Mouse (Mus musculus): Measurements from ENCODE around the gene Fto. TPM values are rescaled to one million over a fixed set of nuclear protein-coding genes. Genes with fewer than 3 reads are reported as not detected.
A peak's percentile ranks its signal among the peaks of the same experiment; 100 is the strongest.

Fto gene
- polyA plus RNA-seq, 1 experiment from 2014 or later: 28.6 TPM

DNA sequence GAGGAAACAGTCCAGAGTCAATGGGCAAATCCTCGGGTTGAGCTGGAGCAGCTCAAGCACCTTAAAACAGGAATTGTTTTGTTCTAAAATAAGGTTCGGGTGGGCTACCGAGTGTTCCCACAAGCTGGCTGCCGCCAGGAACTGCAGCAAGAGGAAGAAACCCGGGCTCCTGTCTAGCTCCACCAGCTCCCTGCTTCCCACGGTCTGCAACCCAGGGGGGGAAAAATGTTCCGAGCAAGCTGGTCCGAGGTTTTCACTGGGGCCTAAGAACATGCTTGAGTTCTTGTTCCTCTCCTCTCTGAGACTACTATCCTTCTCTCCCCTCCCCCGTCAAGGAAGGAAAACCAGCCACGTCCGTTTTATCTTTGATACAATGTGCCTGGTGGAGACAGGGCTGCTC lies 256.5 kb downstream of the Fto start:
- H3K4me2 ChIP-seq: peak overlapping the region; percentile 12; the same call in 1 of the 2 replicates
- peaks cover 28% of the 10 kb centered on the region for H3K4me1 ChIP-seq
- no peaks in the 10 kb centered on the region for H3K9me3 ChIP-seq (replicated peaks)
- no peaks in the 10 kb centered on the region for H3K27me3 ChIP-seq (replicated peaks)
- H3K9ac ChIP-seq: no peak overlapping the region
- H3K4me3 ChIP-seq: no peak overlapping the region
- ATAC-seq: no peak
- no peak overlapping the region for H3K27ac ChIP-seq
- H3K36me3 ChIP-seq: no peaks in the 10 kb centered on the region
- 23% methylated on average over 11 of the region's 11 CpGs for WGBS (ENCODE audit: insufficient replicate concordance)

DNA sequence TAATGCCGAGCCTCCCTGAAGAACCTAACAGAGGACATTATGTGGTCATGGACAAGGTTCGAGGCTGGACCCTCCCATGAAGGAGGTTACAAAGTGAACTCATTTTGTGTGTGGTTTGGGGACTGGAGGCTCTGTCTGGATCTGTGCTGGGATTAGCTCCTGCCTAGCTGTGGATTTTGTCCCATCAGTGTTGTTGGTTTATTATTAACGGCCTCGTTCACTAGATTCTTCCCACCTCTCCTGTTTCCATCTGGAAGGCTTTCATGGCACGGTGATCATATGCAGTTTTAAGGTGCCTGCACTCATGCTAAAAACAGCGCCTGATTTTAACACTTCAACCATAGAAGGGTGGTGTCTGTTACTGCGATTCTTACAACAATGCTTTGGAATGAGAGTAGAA lies 257.5 kb downstream of the Fto start:
- Histone ChIP-seq H3K27ac (no peak overlapping the region), H3K36me3 (no peaks in the 10 kb centered on the region), H3K9me3 (replicated peaks) (no peaks in the 10 kb centered on the region), H3K4me1 (peaks cover 20% of the 10 kb centered on the region; the same call in 1 of the 2 replicates), H3K27me3 (replicated peaks) (no peaks in the 10 kb centered on the region), H3K9ac (no peak overlapping the region), H3K4me2 (no peak overlapping the region), H3K4me3 (no peak overlapping the region)
- no peak for ATAC-seq
- 73% methylated on average over 7 of the region's 7 CpGs for WGBS (ENCODE audit: insufficient replicate concordance)

DNA sequence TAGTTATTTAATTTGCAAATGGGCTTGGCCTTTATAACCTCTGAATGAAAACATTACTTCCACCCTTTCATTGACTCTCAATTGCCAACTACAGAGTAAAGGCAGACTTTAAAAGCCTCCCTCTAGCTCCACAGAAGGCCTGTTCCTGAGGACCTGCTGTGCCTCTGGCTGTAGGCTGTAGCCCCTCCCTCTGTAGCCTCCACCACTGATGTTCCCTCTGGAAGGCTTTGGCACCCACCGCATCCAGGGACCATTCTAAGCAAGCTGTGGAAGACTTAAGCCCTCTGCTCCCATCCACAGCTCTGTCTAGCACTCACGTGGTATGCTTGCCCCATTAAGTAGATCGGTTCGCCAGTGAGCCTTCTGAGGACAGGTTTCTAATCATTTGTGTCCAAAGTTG lies 258.7 kb downstream of the Fto start:
- Histone ChIP-seq H3K9me3 (replicated peaks) (no peaks in the 10 kb centered on the region), H3K9ac (no peak overlapping the region), H3K27ac (no peak overlapping the region), H3K36me3 (no peaks in the 10 kb centered on the region), H3K4me3 (no peak overlapping the region), H3K27me3 (replicated peaks) (no peaks in the 10 kb centered on the region), H3K4me2 (no peak overlapping the region), H3K4me1 (peaks cover 14% of the 10 kb centered on the region; the same call in 1 of the 2 replicates)
- WGBS (ENCODE audit: insufficient replicate concordance): 67% methylated on average over 4 of the region's 4 CpGs
- no peak for ATAC-seq

DNA sequence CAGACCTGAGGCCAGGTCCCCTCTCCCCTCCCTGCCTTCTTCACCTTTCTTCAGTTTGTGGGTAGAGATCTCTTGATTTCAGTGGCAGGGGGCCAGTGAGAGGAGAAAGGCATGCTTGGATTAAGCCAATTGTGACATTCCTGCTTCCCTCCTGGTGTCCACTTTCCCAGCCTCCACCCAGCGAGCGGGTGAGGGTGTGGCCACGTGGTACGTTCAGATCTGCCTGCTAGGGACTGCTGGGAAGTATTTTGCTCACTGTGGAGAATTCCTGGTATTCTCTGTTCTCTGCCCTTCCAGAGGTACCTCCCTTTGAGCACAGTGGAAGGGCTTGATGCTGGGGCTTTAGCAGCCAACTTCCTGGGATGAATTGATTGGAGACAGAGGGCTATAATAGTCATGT lies 259.3 kb downstream of the Fto start:
- Histone ChIP-seq H3K9ac (no peak overlapping the region), H3K4me2 (no peak overlapping the region), H3K27ac (no peak overlapping the region), H3K4me1 (peaks cover 14% of the 10 kb centered on the region; the same call in 1 of the 2 replicates), H3K27me3 (replicated peaks) (no peaks in the 10 kb centered on the region), H3K4me3 (no peak overlapping the region), H3K9me3 (replicated peaks) (no peaks in the 10 kb centered on the region), H3K36me3 (no peaks in the 10 kb centered on the region)
- 57% methylated on average over 4 of the region's 4 CpGs for WGBS (ENCODE audit: insufficient replicate concordance)
- ATAC-seq: no peak

DNA sequence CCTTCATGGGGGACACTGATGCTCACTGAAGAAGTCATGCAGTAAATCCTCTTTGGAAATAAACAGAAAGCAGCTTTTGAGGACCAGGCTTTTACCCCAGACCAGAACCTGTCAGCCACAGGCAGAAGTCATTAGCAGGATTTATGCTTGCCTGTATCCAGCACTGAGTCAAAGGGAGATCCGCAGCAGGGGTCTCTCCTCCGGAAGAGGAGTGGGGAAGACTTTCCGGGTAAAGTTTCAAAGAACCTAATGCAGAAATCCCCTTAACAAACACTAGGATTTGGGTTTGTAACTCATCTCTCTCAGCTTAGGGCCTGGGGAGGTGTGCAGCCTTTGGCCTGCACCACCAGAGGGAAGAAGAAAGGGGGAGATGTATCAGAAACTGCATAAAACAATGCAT lies 262.3 kb downstream of the Fto start:
- 68% methylated on average over 3 of the region's 3 CpGs for WGBS (ENCODE audit: insufficient replicate concordance)

DNA sequence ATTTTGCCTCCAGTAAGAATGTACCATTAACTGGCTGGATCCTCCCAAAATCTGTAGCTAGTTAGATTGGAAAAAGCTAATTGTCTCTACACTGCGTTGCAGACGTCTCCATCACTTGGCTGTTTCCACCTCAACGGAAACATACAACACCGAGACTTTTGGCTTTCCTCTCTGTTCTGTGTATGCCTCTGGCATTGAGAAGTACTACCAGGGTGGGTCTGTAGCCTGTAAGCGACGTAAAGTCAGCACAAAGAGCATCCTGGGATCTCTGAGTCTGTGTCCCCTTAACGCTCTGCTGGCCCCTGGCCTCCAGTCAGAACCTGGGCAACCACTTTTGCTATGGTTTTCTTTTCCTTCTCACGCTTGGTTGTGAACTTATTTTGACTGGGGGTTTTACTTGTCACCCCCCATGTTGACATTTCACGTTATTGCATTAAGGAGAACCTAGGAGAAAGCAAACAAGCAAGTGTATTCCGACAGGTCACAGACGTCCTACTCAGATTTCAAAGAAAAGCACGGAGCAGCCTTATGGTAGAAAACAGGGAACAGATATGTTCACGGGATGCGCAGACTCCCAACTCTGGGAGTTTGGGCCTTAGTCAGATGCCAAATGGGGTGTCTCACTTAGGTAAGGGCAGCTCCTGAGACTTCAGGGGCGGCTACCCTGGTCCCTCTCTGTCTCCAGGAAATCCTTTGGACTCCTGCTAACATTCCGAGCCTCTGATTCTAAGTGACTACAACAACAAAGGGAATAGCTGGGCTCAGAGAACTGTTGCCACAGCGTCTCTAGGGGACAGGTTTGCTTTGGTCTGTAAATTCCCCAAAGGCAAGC lies 263.0 kb downstream of the Fto start:
- H3K4me3 ChIP-seq: no peak overlapping the region
- WGBS (ENCODE audit: insufficient replicate concordance): 61% methylated on average over 17 of the region's 17 CpGs
- H3K9ac ChIP-seq: no peak overlapping the region
- H3K4me2 ChIP-seq: no peak overlapping the region
- no peak for ATAC-seq
- no peaks in the 10 kb centered on the region for H3K4me1 ChIP-seq
- no peaks in the 10 kb centered on the region for H3K9me3 ChIP-seq (replicated peaks)
- no peaks in the 10 kb centered on the region for H3K36me3 ChIP-seq
- H3K27ac ChIP-seq: no peak overlapping the region
- H3K27me3 ChIP-seq (replicated peaks): no peaks in the 10 kb centered on the region

More for the DNA sequence above, 262.3 kb downstream of the Fto start:
- Histone ChIP-seq H3K4me1 (no peaks in the 10 kb centered on the region), H3K4me2 (no peak overlapping the region), H3K36me3 (no peaks in the 10 kb centered on the region), H3K4me3 (no peak overlapping the region), H3K27ac (no peak overlapping the region), H3K27me3 (replicated peaks) (no peaks in the 10 kb centered on the region), H3K9ac (no peak overlapping the region), H3K9me3 (replicated peaks) (no peaks in the 10 kb centered on the region)
- ATAC-seq: no peak

DNA sequence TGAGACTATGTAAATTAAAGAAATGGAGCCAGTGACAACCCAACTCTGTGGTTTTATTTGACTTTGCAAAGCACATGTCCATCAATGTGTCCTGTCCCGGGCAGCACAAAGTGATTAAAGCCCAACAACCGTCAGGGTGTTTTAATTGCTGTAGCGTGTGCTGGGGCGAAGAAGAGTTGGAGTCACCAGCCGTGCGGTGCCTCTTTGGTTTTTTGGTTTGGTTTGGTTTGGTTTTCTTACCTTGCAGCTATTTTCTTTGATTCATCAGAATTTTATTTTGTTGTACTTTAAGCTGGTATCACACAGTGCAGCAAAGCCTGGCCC lies 263.6 kb downstream of the Fto start:
- no peak overlapping the region for H3K27ac ChIP-seq
- 69% methylated on average over 6 of the region's 6 CpGs for WGBS (ENCODE audit: insufficient replicate concordance)
- H3K4me1 ChIP-seq: no peaks in the 10 kb centered on the region
- no peaks in the 10 kb centered on the region for H3K27me3 ChIP-seq (replicated peaks)
- no peak overlapping the region for H3K4me3 ChIP-seq
- H3K36me3 ChIP-seq: no peaks in the 10 kb centered on the region
- no peak overlapping the region for H3K4me2 ChIP-seq
- ATAC-seq: no peak
- no peaks in the 10 kb centered on the region for H3K9me3 ChIP-seq (replicated peaks)
- no peak overlapping the region for H3K9ac ChIP-seq

DNA sequence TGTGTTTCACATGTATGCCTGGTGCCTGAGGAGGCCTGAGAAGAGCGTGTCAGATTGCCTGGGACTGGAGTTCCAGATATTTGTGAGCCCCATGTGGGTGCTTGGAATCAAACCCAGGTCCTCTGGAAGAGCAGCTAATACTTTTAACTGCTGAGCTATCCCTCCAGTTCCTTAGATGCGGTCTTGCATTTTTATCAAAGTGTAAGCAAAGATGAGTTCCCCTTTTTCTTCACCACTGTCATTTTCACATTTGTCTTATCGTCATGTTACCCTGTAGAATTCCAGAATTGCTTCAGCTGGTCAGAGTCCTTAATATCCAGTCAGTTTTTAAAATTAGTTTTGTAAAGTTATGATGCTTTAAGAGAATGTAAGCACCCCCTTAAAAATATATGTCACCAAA lies 264.3 kb downstream of the Fto start:
- Histone ChIP-seq H3K4me3 (no peak overlapping the region), H3K27ac (no peak overlapping the region)
- 64% methylated on average over 3 of the region's 3 CpGs for WGBS (ENCODE audit: insufficient replicate concordance)

DNA sequence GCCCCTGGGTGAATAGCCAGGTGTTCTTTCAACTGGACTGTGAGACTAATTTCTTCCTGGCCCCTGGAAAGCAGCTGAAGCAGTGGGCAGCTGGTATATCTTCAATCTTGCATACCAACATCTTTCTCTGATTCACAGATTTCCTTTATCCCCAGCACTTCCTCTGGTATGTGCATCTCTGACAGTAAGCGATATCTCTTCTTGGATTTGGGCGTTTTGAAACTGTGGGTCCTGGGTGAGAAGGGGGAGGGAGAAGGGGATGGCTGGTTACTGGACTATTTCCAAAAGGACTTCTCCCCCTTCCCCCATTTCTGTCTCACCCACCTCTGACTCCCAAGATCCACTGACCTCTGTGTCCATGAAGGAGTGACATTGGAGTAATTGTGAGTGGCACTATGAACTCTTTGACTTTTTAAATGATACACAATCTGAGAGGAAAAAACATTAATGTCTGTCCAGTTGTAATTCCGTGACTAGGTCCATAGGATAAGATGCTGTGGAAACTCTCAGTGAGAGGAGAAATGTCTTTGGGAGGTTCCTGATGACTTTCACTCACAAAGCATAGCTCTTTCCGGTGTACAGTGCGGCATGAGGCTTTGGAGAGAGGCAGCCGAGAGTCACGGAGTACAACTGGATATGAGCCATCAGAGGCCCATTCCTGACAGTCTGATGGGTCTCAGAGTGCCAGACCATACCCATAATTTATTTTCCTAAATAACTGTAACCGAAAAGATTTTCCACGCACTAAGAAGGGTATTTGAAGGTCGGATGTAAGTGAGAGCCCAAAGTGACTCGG lies 271.5 kb downstream of the Fto start:
- Histone ChIP-seq H3K27ac (no peak overlapping the region), H3K4me2 (no peak overlapping the region), H3K9me3 (replicated peaks) (no peaks in the 10 kb centered on the region), H3K36me3 (no peaks in the 10 kb centered on the region), H3K4me3 (no peak overlapping the region), H3K4me1 (no peaks in the 10 kb centered on the region), H3K27me3 (replicated peaks) (no peaks in the 10 kb centered on the region), H3K9ac (no peak overlapping the region)
- ATAC-seq: no peak
- 69% methylated on average over 11 of the region's 11 CpGs for WGBS (ENCODE audit: insufficient replicate concordance)

More for the DNA sequence above, 264.3 kb downstream of the Fto start:
- Histone ChIP-seq H3K4me1 (no peaks in the 10 kb centered on the region), H3K9ac (no peak overlapping the region), H3K27me3 (replicated peaks) (no peaks in the 10 kb centered on the region), H3K4me2 (no peak overlapping the region), H3K36me3 (no peaks in the 10 kb centered on the region), H3K9me3 (replicated peaks) (no peaks in the 10 kb centered on the region)
- no peak for ATAC-seq

DNA sequence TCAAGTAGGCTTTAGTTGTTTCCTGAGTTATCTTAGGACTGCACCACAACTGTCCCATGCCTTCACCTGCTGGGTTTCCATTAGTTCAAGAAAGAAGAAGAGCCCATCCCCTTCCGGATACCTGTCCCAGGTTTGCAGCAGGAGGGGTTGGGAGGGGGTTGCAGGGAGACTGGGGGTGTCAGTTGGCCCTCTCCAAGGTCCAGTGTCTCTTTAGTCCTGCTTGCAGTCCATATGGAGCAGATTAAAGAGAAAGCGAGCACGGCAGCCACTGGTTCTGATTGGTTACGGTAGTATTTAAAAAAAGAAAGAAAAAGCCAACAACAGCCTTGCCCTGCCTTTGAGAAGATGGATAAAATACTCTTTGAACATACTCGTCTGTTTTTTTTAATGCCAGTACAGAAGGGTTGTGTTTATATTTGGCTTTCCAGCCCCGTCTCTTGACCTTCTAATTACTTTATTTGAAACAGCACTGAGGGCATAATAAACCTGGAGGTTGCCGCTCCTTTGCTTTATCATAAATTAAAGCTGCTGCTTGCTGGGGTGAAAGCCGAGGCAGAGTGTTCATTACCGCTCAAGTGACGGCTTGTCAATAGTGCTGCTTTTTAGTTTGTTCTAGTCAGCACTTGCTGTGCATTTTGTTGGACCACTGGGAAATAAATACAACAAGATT lies 279.2 kb downstream of the Fto start:
- no peak for ATAC-seq
- no peak overlapping the region for H3K9ac ChIP-seq
- H3K27ac ChIP-seq: no peak overlapping the region
- H3K27me3 ChIP-seq (replicated peaks): no peaks in the 10 kb centered on the region
- H3K4me3 ChIP-seq: no peak overlapping the region
- no peaks in the 10 kb centered on the region for H3K36me3 ChIP-seq
- H3K4me1 ChIP-seq: peaks cover 4% of the 10 kb centered on the region; the same call in 1 of the 2 replicates
- no peak overlapping the region for H3K4me2 ChIP-seq
- H3K9me3 ChIP-seq (replicated peaks): no peaks in the 10 kb centered on the region
- WGBS (ENCODE audit: insufficient replicate concordance): 66% methylated on average over 10 of the region's 10 CpGs

DNA sequence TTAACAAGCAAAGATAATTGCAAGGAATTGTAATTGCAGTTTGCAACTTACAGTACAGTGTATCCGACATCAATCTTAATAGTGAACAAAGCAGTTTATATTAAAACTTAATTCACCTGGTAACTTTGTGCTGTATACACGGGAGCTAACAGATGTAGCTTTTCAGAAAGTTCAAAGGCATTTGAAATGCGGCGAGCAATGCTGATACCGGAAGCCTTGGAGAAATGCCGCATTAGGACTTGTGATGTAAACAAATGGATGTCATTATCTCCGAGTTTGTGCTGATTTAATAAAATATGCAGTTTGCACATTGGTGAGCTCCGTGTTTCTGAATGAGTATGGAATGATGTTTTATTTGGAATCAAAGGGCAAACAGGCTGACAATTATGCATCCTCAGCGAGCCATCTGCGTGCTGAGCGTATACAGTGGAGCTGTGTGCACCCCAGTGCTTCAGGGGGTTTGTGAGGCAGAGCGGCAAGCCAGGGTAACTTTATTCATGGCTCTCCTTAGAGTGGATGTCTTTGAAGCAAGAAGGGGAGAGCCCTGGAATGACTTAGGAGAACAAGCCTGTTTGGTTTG lies 280.0 kb downstream of the Fto start:
- H3K36me3 ChIP-seq: no peaks in the 10 kb centered on the region
- no peak overlapping the region for H3K4me3 ChIP-seq
- no peak for ATAC-seq
- H3K9ac ChIP-seq: no peak overlapping the region
- no peak overlapping the region for H3K27ac ChIP-seq
- 70% methylated on average over 12 of the region's 12 CpGs for WGBS (ENCODE audit: insufficient replicate concordance)
- no peak overlapping the region for H3K4me2 ChIP-seq
- H3K27me3 ChIP-seq (replicated peaks): no peaks in the 10 kb centered on the region
- H3K4me1 ChIP-seq: peaks cover 4% of the 10 kb centered on the region; the same call in 1 of the 2 replicates
- H3K9me3 ChIP-seq (replicated peaks): no peaks in the 10 kb centered on the region
